Mouse (Mus musculus) liver, adult (tissue): Measurements from ENCODE around the gene Mpig6b.

Source experiments
- GATA4 ChIP-seq: IDR thresholded peaks from 2 replicates; pipeline ENCODE4 v1.6.1; 2014; ENCODE audit warnings: mild to moderate bottlenecking, low read length; ENCODE audit not compliant: insufficient replicate concordance

The Mpig6b gene

DNA sequence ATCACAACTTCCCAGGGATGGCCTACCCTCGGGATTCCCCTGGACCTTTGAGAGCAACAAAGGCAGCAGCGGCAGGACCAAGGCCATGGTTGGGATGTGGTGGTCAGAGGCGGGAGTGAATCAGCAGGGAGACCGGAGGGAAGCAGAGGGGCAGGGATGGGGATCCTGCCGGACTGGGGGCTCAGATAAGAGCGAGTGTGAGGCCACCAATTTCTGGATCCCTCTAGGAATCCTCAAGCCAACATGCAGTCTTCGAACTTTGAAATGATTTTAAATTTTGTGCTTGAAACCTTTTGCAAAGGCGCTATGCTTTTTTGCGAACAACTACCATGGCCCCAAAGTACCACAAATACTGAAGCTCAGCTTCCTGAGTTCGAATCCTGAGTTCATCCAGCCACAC, at the start of gene Mpig6b:
Mpig6b (minus strand) TSS at position 101 of the 400 bp plus-strand sequence.
- no peak for TF ChIP-seq GATA4

GRCm38 (mm10) chr17:35115046-35116019, 49.3 kb upstream of the Mpig6b start, which contains the start of gene Ly6g5b:
Gene Ly6g5b, minus strand, starts transcription at chr17:35115428.
- TF ChIP-seq GATA4, result no peak

- TF ChIP-seq GATA4, result peak; percentile 48; the same call in 1 of the 2 replicates
These were observed 45.8 kb upstream of the Mpig6b start for GRCm38 (mm10) chr17:35111774-35112173.

- TF ChIP-seq GATA4, result no peak
These were observed 42.1 kb upstream of the Mpig6b start, which contains the start of gene Ly6g5c for GRCm38 (mm10) chr17:35108097-35108496. Gene Ly6g5c, plus strand, starts transcription at chr17:35108279.

DNA sequence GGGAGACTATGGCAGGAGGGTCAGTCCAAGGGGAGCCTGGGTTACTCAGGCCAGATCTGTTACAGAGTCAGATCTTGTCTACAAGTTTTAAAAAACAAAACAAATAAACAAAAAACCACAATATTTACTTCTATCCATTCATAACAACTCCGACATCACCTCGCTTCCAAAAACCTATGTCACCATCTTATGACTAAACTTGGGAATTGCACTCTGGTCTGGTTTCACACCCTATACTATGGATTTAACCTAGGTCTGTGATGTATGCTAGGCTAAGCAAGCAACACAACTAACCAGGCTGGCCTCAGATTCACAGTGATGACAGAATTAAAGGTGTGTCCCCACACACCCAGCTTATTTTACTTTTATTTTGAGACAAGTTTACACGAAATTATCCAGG, 40.5 kb upstream of the Mpig6b start:
- no peak for TF ChIP-seq GATA4

- TF ChIP-seq GATA4, result no peak
These were observed 39.9 kb upstream of the Mpig6b start for GRCm38 (mm10) chr17:35105740-35106389.

GRCm38 (mm10) chr17:35104754-35105153, 38.8 kb upstream of the Mpig6b start:
- no peak for TF ChIP-seq GATA4

GRCm38 (mm10) chr17:35104079-35104478, 38.1 kb upstream of the Mpig6b start:
- no peak for TF ChIP-seq GATA4

DNA sequence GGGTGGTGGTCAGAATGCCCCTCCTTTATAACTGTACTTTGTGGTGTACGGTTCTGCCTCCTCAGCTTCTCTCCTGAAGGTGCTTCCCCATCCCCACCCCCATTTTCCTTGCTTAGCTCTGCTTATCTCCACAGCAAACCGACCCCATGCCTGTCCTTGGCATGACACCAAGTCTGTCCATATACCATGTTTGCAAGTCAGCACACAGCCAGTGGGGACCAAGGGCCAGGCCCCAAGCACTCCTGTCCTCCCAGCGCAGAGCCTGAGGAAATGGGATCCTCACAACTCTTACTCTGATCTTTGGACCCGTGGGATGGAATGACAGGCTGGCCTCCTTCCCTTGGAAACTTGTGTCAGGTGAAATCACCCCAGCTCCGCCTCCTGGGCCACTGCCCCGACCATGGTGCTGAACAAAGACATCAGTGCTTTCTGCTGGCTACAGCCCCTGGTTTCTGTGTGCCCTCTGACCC, 37.3 kb upstream of the Mpig6b start:
- no peak for TF ChIP-seq GATA4

DNA sequence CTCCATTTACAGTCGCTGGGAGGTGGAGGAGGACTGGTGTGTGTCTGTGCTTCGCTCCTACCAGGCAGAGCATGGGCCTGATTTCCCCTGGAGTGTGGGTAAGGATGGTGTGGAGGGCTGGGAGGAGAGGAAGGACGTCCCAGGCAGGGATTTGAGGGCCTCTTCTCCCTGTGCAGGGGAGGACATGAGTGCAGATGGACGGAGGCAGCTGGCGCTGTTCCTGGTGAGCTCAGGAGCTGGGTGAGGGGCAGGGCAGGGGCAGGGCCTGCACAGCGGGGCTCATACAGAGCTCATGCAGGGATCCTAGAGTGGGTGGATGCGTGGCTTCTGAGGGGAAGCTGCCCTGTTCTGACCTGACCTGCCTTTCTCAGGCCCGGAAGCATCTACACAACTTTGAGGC, 36.3 kb upstream of the Mpig6b start:
- TF ChIP-seq GATA4, result no peak

DNA sequence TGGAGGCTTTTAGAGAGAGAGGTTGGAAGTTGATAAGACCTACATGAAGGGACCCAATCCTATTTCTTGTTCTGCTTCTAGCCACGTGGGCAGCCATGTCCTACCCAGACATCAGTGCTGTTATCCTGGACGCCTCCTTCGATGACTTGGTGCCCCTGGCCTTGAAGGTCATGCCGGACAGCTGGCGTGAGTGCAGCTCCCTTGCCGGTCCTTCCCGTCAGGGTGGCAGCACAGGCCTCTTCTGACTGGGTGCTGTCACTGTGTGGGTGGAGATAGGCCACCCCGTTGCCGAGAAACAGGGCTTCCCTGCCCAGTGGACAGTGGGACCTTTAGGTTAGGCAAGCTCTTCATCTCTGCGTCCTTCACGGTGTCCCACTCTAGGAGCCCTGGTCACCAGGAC, 35.2 kb upstream of the Mpig6b start:
- no peak for TF ChIP-seq GATA4

- no peak for TF ChIP-seq GATA4
These were observed 34.3 kb upstream of the Mpig6b start for GRCm38 (mm10) chr17:35100196-35100765.

DNA sequence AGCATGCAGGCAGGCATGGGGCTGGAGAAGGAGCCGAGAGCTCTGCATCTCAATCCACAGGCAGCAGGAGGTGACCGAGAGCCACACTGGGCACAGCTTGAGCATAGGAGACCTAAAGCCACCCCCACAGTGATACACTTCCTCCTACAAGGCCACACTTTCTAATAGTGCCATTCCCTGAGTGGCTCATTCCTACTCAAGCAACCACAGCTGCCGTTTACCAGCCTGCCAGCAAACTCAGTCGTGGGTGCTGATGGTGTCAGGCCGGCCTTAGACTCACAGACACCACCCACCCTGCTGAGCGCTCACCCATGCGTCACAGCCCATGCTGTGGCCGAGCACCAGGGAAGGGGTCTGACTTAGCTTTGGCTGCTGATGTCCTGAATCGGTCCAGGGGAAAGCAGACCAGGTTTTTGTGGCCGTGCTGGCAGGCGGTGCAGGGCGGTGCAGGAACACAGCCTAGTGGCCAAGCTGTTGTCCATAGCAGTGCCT, 31.2 kb upstream of the Mpig6b start:
- TF ChIP-seq GATA4, result no peak

- no peak for TF ChIP-seq GATA4
These were observed 30.6 kb upstream of the Mpig6b start for GRCm38 (mm10) chr17:35096597-35096996.
